Mouse (Mus musculus): ENCODE results near the gene Fsd2. TPM values are rescaled to one million over a fixed set of nuclear protein-coding genes. Genes with fewer than 3 reads are reported as not detected.
A peak's percentile ranks its signal among the peaks of the same experiment; 100 is the strongest.

Gene Fsd2
- polyA plus RNA-seq, 1 experiment from 2014 or later = 0.05 TPM

- DNase-seq (ENCODE audit: extremely low spot score, low spot score) = no peak
- H3K27ac ChIP-seq = peak overlapping the region; percentile 96
- H3K36me3 ChIP-seq (replicated peaks) = peaks cover 42% of the 10 kb centered on the region
- 15% methylated on average over 13 of the region's 13 CpGs for WGBS
- H3K27me3 ChIP-seq (ENCODE audit: poor library complexity, severe bottlenecking) = no peaks in the 10 kb centered on the region
- H3K9me3 ChIP-seq = no peaks in the 10 kb centered on the region
- H3K4me1 ChIP-seq = peaks cover 21% of the 10 kb centered on the region
- H3K4me3 ChIP-seq = peak overlapping the region; percentile 75
Observed at GRCm38 (mm10) chr7:81523663-81524017, 43.1 kb downstream of the Fsd2 start.

- WGBS = under 1% methylated on average over 31 of the region's 31 CpGs
- Histone ChIP-seq H3K27ac (peak overlapping the region; percentile 96), H3K9me3 (no peaks in the 10 kb centered on the region), H3K27me3 (ENCODE audit: poor library complexity, severe bottlenecking) (no peaks in the 10 kb centered on the region), H3K36me3 (replicated peaks) (peaks cover 37% of the 10 kb centered on the region), H3K4me1 (peaks cover 21% of the 10 kb centered on the region), H3K4me3 (peak overlapping the region; percentile 75)
- peak; percentile 97 for DNase-seq (ENCODE audit: extremely low spot score, low spot score)
Observed at GRCm38 (mm10) chr7:81523008-81523662, 43.6 kb downstream of the Fsd2 start.

- H3K36me3 ChIP-seq (replicated peaks) = no peaks in the 10 kb centered on the region
- 72% methylated on average over 6 of the region's 6 CpGs for WGBS
- DNase-seq (ENCODE audit: extremely low spot score, low spot score) = no peak
- no peak overlapping the region for H3K4me3 ChIP-seq
- no peaks in the 10 kb centered on the region for H3K27me3 ChIP-seq (ENCODE audit: poor library complexity, severe bottlenecking)
- no peaks in the 10 kb centered on the region for H3K9me3 ChIP-seq
- no peak overlapping the region for H3K27ac ChIP-seq
- H3K4me1 ChIP-seq = peaks cover 5% of the 10 kb centered on the region; the same call in 1 of the 2 replicates
Observed at GRCm38 (mm10) chr7:81516154-81517030, 50.4 kb downstream of the Fsd2 start.

- H3K27ac ChIP-seq = no peak overlapping the region
- no peaks in the 10 kb centered on the region for H3K36me3 ChIP-seq (replicated peaks)
- H3K27me3 ChIP-seq (ENCODE audit: poor library complexity, severe bottlenecking) = no peaks in the 10 kb centered on the region
- WGBS = 65% methylated on average over 13 of the region's 13 CpGs
- no peak overlapping the region for H3K4me3 ChIP-seq
- H3K4me1 ChIP-seq = peaks cover 5% of the 10 kb centered on the region; the same call in 1 of the 2 replicates
- H3K9me3 ChIP-seq = no peaks in the 10 kb centered on the region
- DNase-seq (ENCODE audit: extremely low spot score, low spot score) = no peak
Observed at GRCm38 (mm10) chr7:81514906-81515590, 51.7 kb downstream of the Fsd2 start.

GRCm38 (mm10) chr7:81501050-81501449 lies 65.7 kb downstream of the Fsd2 start:
- 81% methylated on average over 2 of the region's 2 CpGs for WGBS

GRCm38 (mm10) chr7:81498181-81498580 lies 68.6 kb downstream of the Fsd2 start, which contains the start of gene BC048679:
BC048679 (minus strand) TSS chr7:81498281.
- peaks cover 42% of the 10 kb centered on the region for H3K27me3 ChIP-seq (ENCODE audit: poor library complexity, severe bottlenecking)
- no peak for DNase-seq (ENCODE audit: extremely low spot score, low spot score)
- peak within 1 kb of the TSS; percentile 69 for H3K27ac ChIP-seq
- H3K9me3 ChIP-seq = no peaks in the 10 kb centered on the region
- no peaks in the 10 kb centered on the region for H3K36me3 ChIP-seq (replicated peaks)
- H3K4me1 ChIP-seq = peaks cover 33% of the 10 kb centered on the region
- 79% methylated on average over 7 of the region's 7 CpGs for WGBS
- H3K4me3 ChIP-seq = no peak within 1 kb of the TSS

More at GRCm38 (mm10) chr7:81501050-81501449, 65.7 kb downstream of the Fsd2 start:
- Histone ChIP-seq H3K27ac (no peak overlapping the region), H3K4me3 (no peak overlapping the region), H3K27me3 (ENCODE audit: poor library complexity, severe bottlenecking) (peaks cover 14% of the 10 kb centered on the region), H3K9me3 (no peaks in the 10 kb centered on the region), H3K4me1 (peaks cover 22% of the 10 kb centered on the region), H3K36me3 (replicated peaks) (no peaks in the 10 kb centered on the region)
- DNase-seq (ENCODE audit: extremely low spot score, low spot score) = no peak

GRCm38 (mm10) chr7:81497171-81497570 lies 69.6 kb downstream of the Fsd2 start:
- peak overlapping the region; percentile 56 for H3K27ac ChIP-seq
- no peaks in the 10 kb centered on the region for H3K9me3 ChIP-seq
- H3K36me3 ChIP-seq (replicated peaks) = no peaks in the 10 kb centered on the region
- H3K4me1 ChIP-seq = peaks cover 41% of the 10 kb centered on the region
- 18% methylated on average over 6 of the region's 6 CpGs for WGBS
- DNase-seq (ENCODE audit: extremely low spot score, low spot score) = peak; percentile 25
- peaks cover 52% of the 10 kb centered on the region for H3K27me3 ChIP-seq (ENCODE audit: poor library complexity, severe bottlenecking)
- no peak overlapping the region for H3K4me3 ChIP-seq

GRCm38 (mm10) chr7:81493331-81494021 lies 73.3 kb downstream of the Fsd2 start, which contains the start of gene Ap3b2:
Ap3b2 (minus strand) TSS chr7:81493925.
- Histone ChIP-seq H3K27me3 (ENCODE audit: poor library complexity, severe bottlenecking) (peaks cover 61% of the 10 kb centered on the region), H3K4me1 (peaks cover 58% of the 10 kb centered on the region), H3K9me3 (no peaks in the 10 kb centered on the region), H3K4me3 (peak within 1 kb of the TSS; percentile 72), H3K36me3 (replicated peaks) (no peaks in the 10 kb centered on the region), H3K27ac (peak within 1 kb of the TSS; percentile 83)
- peak; percentile 74 for DNase-seq (ENCODE audit: extremely low spot score, low spot score)
- 0% methylated on average over 57 of the region's 57 CpGs for WGBS

- H3K36me3 ChIP-seq (replicated peaks) = no peaks in the 10 kb centered on the region
- peak overlapping the region; percentile 72 for H3K4me3 ChIP-seq
- H3K27me3 ChIP-seq (ENCODE audit: poor library complexity, severe bottlenecking) = peaks cover 55% of the 10 kb centered on the region
- peak overlapping the region; percentile 83; the same call in 1 of the 2 replicates for H3K27ac ChIP-seq
- H3K4me1 ChIP-seq = peaks cover 51% of the 10 kb centered on the region
- WGBS = 43% methylated on average over 9 of the region's 9 CpGs
- H3K9me3 ChIP-seq = no peaks in the 10 kb centered on the region
- DNase-seq (ENCODE audit: extremely low spot score, low spot score) = no peak
Observed at GRCm38 (mm10) chr7:81492628-81493027, 74.1 kb downstream of the Fsd2 start.

GRCm38 (mm10) chr7:81489649-81490048 lies 77.1 kb downstream of the Fsd2 start:
- Histone ChIP-seq H3K4me1 (peaks cover 38% of the 10 kb centered on the region), H3K4me3 (no peak overlapping the region), H3K27ac (peak overlapping the region; percentile 54), H3K36me3 (replicated peaks) (no peaks in the 10 kb centered on the region), H3K27me3 (ENCODE audit: poor library complexity, severe bottlenecking) (peaks cover 34% of the 10 kb centered on the region), H3K9me3 (no peaks in the 10 kb centered on the region)
- WGBS = 8% methylated on average over 9 of the region's 9 CpGs
- no peak for DNase-seq (ENCODE audit: extremely low spot score, low spot score)
